20 mouse cellular contexts compared by ENCODE assay signal in genomic region chr10:7992258-7992919, GRCm38 (mm10). TPM values are rescaled to one million over a fixed set of nuclear protein-coding genes. Genes with fewer than 3 reads are reported as not detected.
DNase-seq lines count a peak whose midpoint lies in the region; ATAC-seq and TF ChIP-seq lines count a peak whose summit lies in the region.
"Had no signal": no experiment of that assay in that cellular context is flagged by ENCODE, and none has a peak within 500 bp of the region (broad histone marks: within the 10 kb centered on the region; RNA-seq: fewer than 3 reads in every experiment).

No protein-coding gene starts in this region.

- H3K27ac ChIP-seq in embryonic fibroblast, embryonic 13.5 days (ENCODE audit: insufficient read depth, low read length), result peak overlapping the region; percentile 80
- H3K27ac ChIP-seq: forebrain, embryonic 15.5 days; gastrocnemius, adult 2 months; heart, embryonic 13.5 days; kidney, postnatal 0 days; midbrain, embryonic 13.5 days had no signal

- peaks cover 3% of the 10 kb centered on the region; the same call in 1 of the 2 replicates for H3K4me1 ChIP-seq in embryonic fibroblast, embryonic 13.5 days (ENCODE audit: control insufficient read depth, insufficient read depth, low read length)
- H3K4me1 ChIP-seq: forebrain, embryonic 15.5 days; midbrain, embryonic 13.5 days had no signal

- no peak for TF ChIP-seq CTCF in embryonic fibroblast, embryonic 13.5 days (IDR thresholded peaks at IDR 0.05; ENCODE audit: borderline replicate concordance, insufficient read depth, low read length)

- DNase-seq in frontal cortex, postnatal 14 days (ENCODE audit: low spot score in 2 of 2), result no peak
- peak; percentile 10 for DNase-seq in right cerebral cortex, adult 18-20 months
- no peak for DNase-seq in right cerebral cortex, postnatal 4 days
- DNase-seq in natural killer cell, adult 2 months (ENCODE audit: low spot score in 2 of 2), result peak; percentile 54 to 70
- DNase-seq in kidney, adult 8-10 months, result no peak
- DNase-seq in cerebellum, postnatal 14 days, result no peak
- DNase-seq: adrenal gland, adult 8-10 months; cerebellum, postnatal 25 days; gastrocnemius, adult 2 months; kidney, adult 11 months; lung, adult 18-20 months; lung, postnatal 14 days; thymus, postnatal 14 days had no signal

- peak; percentile 84 for ATAC-seq in frontal cortex, adult (ENCODE audit: low TSS enrichment)
- ATAC-seq: forebrain, embryonic 15.5 days; hindbrain, embryonic 16.5 days; midbrain, embryonic 13.5 days had no signal

- no peak overlapping the region for H3K4me3 ChIP-seq in embryonic fibroblast, embryonic 13.5 days (ENCODE audit: insufficient read depth, low read length)
- H3K4me3 ChIP-seq: forebrain, embryonic 15.5 days; gastrocnemius, adult 2 months; heart, embryonic 13.5 days; midbrain, embryonic 13.5 days had no signal

- no peak for TF ChIP-seq POLR2A in embryonic fibroblast, embryonic 13.5 days (IDR thresholded peaks at IDR 0.05; ENCODE audit: low read depth, low read length)

RNA-seq across cellular contexts. Expression of gene Tab2, which starts 36.4 kb away (rescaled TPM):
- 136 and 170 TPM in 2 replicates for polyA plus RNA-seq in embryonic fibroblast, embryonic 13.5 days (2011; ENCODE audit: insufficient read length, low read depth, missing spikeins)

Comparison
In these comparisons a context has a peak if more than half of its experiments do, and no peak if none do; other contexts are left out.
1. DNase-seq: peak in right cerebral cortex, adult 18-20 months (single experiment) and natural killer cell, adult 2 months (2 of 2); none in frontal cortex, postnatal 14 days (0 of 2), right cerebral cortex, postnatal 4 days (single experiment), kidney, adult 8-10 months (0 of 2) and cerebellum, postnatal 14 days (0 of 2).